Mouse (Mus musculus) heart, postnatal 0 days (tissue): ENCODE data around the gene Sema3a. TPM values are rescaled to one million over a fixed set of nuclear protein-coding genes. Genes with fewer than 3 reads are reported as not detected.

Experiments used
- ATAC-seq: fragments of 200-750 bp; cut with Nextera tagmentation; 2 replicates; pipeline ENCODE4 v1.8.0; 2017; ENCODE audit warnings: low read depth, moderate number of reproducible peaks, moderate library complexity; ENCODE audit not compliant: insufficient read depth
- DNase-seq: peaks from one replicate; pipeline ENCODE4 v3.0.0-alpha.2; 2016; ENCODE audit warnings: low spot score
- H3K27ac ChIP-seq: fragments of 300-500 bp; sonication (generic); 2 replicates; pipeline ENCODE4 v1.5.1; 2014; ENCODE audit warnings: low read depth, mild to moderate bottlenecking
- H3K27me3 ChIP-seq: fragments of 300-500 bp; sonication (generic); 2 replicates; pipeline ENCODE4 v1.6.1; 2014; ENCODE audit warnings: low read length, mixed read lengths; ENCODE audit not compliant: control insufficient read depth, insufficient read depth
- H3K36me3 ChIP-seq: fragments of 300-500 bp; sonication (generic); replicated peaks from 2 replicates; pipeline ENCODE4 v1.6.1; 2014; ENCODE audit warnings: low read length, mixed read lengths; ENCODE audit not compliant: control insufficient read depth, insufficient read depth
- H3K4me1 ChIP-seq: fragments of 300-500 bp; sonication (generic); 2 replicates; pipeline ENCODE4 v1.6.1; 2014; ENCODE audit warnings: antibody characterized with exemption; ENCODE audit not compliant: control insufficient read depth, insufficient read depth
- H3K4me2 ChIP-seq: fragments of 300-500 bp; sonication (generic); 2 replicates; pipeline ENCODE4 v1.6.1; 2014; ENCODE audit warnings: low read depth, mild to moderate bottlenecking, low read length, moderate library complexity
- H3K4me3 ChIP-seq: fragments of 300-500 bp; sonication (generic); 2 replicates; pipeline ENCODE4 v1.5.1; 2014; ENCODE audit warnings: low read depth, low read length
- H3K9ac ChIP-seq: fragments of 300-500 bp; sonication (generic); replicated peaks from 2 replicates; pipeline ENCODE4 v1.6.1; 2014; ENCODE audit warnings: low read depth, low read length, mixed read lengths
- H3K9me3 ChIP-seq: fragments of 300-500 bp; sonication (generic); replicated peaks from 2 replicates; pipeline ENCODE4 v1.6.1; 2016; ENCODE audit warnings: low read length; ENCODE audit not compliant: control insufficient read depth
- CTCF ChIP-seq: IDR thresholded peaks from 2 replicates; pipeline ENCODE4 v1.5.1; 2016; ENCODE audit warnings: antibody characterized with exemption, control low read depth, low read depth
- EP300 ChIP-seq: IDR thresholded peaks from 2 replicates; pipeline ENCODE4 v1.6.1; 2016; ENCODE audit warnings: antibody characterized with exemption, low read depth
- WGBS: fragments of 180-500 bp; shearing (Covaris S2); extraction: QIAGEN DNeasy Blood & Tissue Kit; methylation state at CpG from one replicate; pipeline ENCODE4 v1.1.7; 2014; 5-methylcytosine and 5-hydroxymethylcytosine counted together
- polyA plus RNA-seq: library from polyadenylated mRNA; unstranded; fragments of >200 nt; fragmentation: Nextera tagmentation; extraction: Ambion mirVana; gene quantifications from 2 replicates; pipeline ENCODE4 v1.2.1, GENCODE M21; 2015
- total RNA-seq: library from RNA; depleted of rRNA; stranded (reverse); fragments of >200 nt; gene quantifications from 2 replicates; pipeline ENCODE4 v1.2.3, GENCODE M21; 2014; ENCODE audit warnings: low replicate concordance

Sema3a gene
- total and polyA plus RNA-seq, 2 experiments from 2014 or later, result 3.6 to 19.0 TPM

DNA sequence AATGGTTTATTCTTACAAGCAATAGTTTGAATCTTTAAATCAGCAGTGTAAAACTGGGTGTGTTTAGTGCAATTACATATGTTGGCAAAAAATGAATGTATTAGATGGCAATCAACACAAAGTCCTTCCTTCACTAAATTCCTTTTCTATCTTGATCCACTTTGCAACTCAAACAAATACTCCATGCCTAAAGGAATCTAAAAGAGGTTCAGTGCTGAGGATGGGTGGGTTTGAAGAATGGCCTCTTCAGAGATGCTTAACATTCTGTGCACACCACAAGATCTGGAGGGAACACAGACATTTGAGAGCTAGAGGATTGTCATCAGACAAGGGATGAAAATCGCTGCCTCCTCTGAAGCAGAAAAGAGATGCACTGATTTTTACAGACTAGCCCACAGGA is 228.3 kb downstream of the Sema3a start:
- Histone ChIP-seq H3K9ac (no peak overlapping the region), H3K4me3 (no peak overlapping the region), H3K27ac (no peak overlapping the region), H3K36me3 (no peaks in the 10 kb centered on the region), H3K4me2 (no peak overlapping the region), H3K27me3 (no peaks in the 10 kb centered on the region), H3K4me1 (no peaks in the 10 kb centered on the region), H3K9me3 (no peaks in the 10 kb centered on the region)
- 67% methylated on average over 1 of the region's 1 CpGs for WGBS
- DNase-seq (no peak), ATAC-seq (no peak)
- TF ChIP-seq CTCF (no peak), EP300 (no peak)

- 74% methylated on average over 1 of the region's 1 CpGs for WGBS
- DNase-seq (no peak), ATAC-seq (no peak)
- no peak overlapping the region for H3K4me3 ChIP-seq
- no peak overlapping the region for H3K4me2 ChIP-seq
- no peak overlapping the region for H3K27ac ChIP-seq
- no peaks in the 10 kb centered on the region for H3K4me1 ChIP-seq
- no peak for TF ChIP-seq CTCF
- no peak for TF ChIP-seq EP300
- H3K27me3 ChIP-seq, result no peaks in the 10 kb centered on the region
- H3K9me3 ChIP-seq, result no peaks in the 10 kb centered on the region
- no peaks in the 10 kb centered on the region for H3K36me3 ChIP-seq
- no peak overlapping the region for H3K9ac ChIP-seq
These were observed 229.7 kb downstream of the Sema3a start for GRCm38 (mm10) chr5:13354913-13355312.

GRCm38 (mm10) chr5:13358770-13359169 is 233.6 kb downstream of the Sema3a start:
- H3K36me3 ChIP-seq, result no peaks in the 10 kb centered on the region
- ATAC-seq (no peak), DNase-seq (no peak)
- H3K4me3 ChIP-seq, result no peak overlapping the region
- no peaks in the 10 kb centered on the region for H3K27me3 ChIP-seq
- no peak for TF ChIP-seq CTCF
- no peak for TF ChIP-seq EP300
- no peak overlapping the region for H3K27ac ChIP-seq
- H3K4me1 ChIP-seq, result no peaks in the 10 kb centered on the region
- no peak overlapping the region for H3K4me2 ChIP-seq
- 34% methylated on average over 4 of the region's 4 CpGs for WGBS
- no peaks in the 10 kb centered on the region for H3K9me3 ChIP-seq
- H3K9ac ChIP-seq, result no peak overlapping the region

GRCm38 (mm10) chr5:13360711-13361110 is 235.5 kb downstream of the Sema3a start:
- Histone ChIP-seq H3K4me2 (no peak overlapping the region), H3K4me1 (no peaks in the 10 kb centered on the region), H3K27me3 (no peaks in the 10 kb centered on the region), H3K27ac (no peak overlapping the region), H3K36me3 (no peaks in the 10 kb centered on the region), H3K4me3 (no peak overlapping the region), H3K9ac (no peak overlapping the region), H3K9me3 (no peaks in the 10 kb centered on the region)
- 42% methylated on average over 3 of the region's 3 CpGs for WGBS
- DNase-seq (no peak), ATAC-seq (no peak)
- no peak for TF ChIP-seq EP300
- TF ChIP-seq CTCF, result no peak

DNA sequence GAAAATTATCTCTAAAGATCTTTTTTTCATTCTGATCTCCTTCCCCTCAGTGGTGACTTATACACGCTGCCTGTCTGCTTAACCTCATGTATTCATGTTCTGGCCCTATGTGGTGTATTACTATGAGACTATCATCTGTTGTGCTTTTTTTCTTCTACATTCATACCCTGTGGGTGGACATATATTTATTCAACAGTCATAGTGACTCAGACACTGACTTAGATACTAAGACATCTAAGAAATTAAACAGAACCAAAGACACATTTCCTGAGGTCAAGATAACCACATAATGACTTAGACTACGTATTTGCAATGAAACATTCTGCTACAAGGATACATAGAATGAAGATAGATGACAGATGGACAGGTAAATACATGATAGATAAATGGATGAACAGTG is 239.9 kb downstream of the Sema3a start:
- H3K9ac ChIP-seq, result no peak overlapping the region
- TF ChIP-seq CTCF, result no peak
- no peak for TF ChIP-seq EP300
- no peak overlapping the region for H3K4me2 ChIP-seq
- H3K27me3 ChIP-seq, result no peaks in the 10 kb centered on the region
- ATAC-seq (no peak), DNase-seq (no peak)
- WGBS, result 61% methylated on average over 2 of the region's 2 CpGs
- no peaks in the 10 kb centered on the region for H3K36me3 ChIP-seq
- no peak overlapping the region for H3K4me3 ChIP-seq
- H3K27ac ChIP-seq, result no peak overlapping the region
- H3K9me3 ChIP-seq, result no peaks in the 10 kb centered on the region
- H3K4me1 ChIP-seq, result no peaks in the 10 kb centered on the region

GRCm38 (mm10) chr5:13379223-13379622 is 254.0 kb downstream of the Sema3a start:
- Histone ChIP-seq H3K27me3 (no peaks in the 10 kb centered on the region), H3K9ac (no peak overlapping the region), H3K4me3 (no peak overlapping the region), H3K4me2 (no peak overlapping the region), H3K36me3 (no peaks in the 10 kb centered on the region), H3K9me3 (no peaks in the 10 kb centered on the region), H3K4me1 (no peaks in the 10 kb centered on the region), H3K27ac (no peak overlapping the region)
- 71% methylated on average over 4 of the region's 4 CpGs for WGBS
- ATAC-seq (no peak), DNase-seq (no peak)
- TF ChIP-seq EP300, result no peak
- no peak for TF ChIP-seq CTCF
